Mouse (Mus musculus): Measurements from ENCODE around the gene C87436. TPM values are rescaled to one million over a fixed set of nuclear protein-coding genes. Genes with fewer than 3 reads are reported as not detected.

Gene C87436
- total and polyA plus RNA-seq, 3 experiments: 5.2 to 8.7 (median 8.1) TPM

GRCm38 (mm10) chr6:86393187-86393586, 45.0 kb upstream of the C87436 start:
- dilution Hi-C loops (cut with MboI; ENCODE audit: extremely low pct_ligation_motif_present, extremely low pct_unique_long_range_greater_than_20kb, low sequenced_read_pairs) (no loop called here), in situ Hi-C loops (cut with MboI; ENCODE audit: low pct_ligation_motif_present, low pct_unique_long_range_greater_than_20kb, low sequenced_read_pairs) (no loop called here)
- Histone ChIP-seq H3K4me1 (ENCODE audit: control insufficient read depth in 1 of 2, insufficient read depth in 2 of 2) (peaks cover 3 to 18% of the 10 kb centered on the region in 2 experiments; a peak in 3 of 4 replicates), H3K4me3 (replicated peaks in 1 of 3; ENCODE audit: low read depth in 2 of 3, low read length in 2 of 3, poor library complexity in 1 of 3) (no peak overlapping the region), H3K79me2 (replicated peaks; ENCODE audit: control insufficient read depth, extremely low read depth, insufficient read depth, poor library complexity, severe bottlenecking) (no peaks in the 10 kb centered on the region; the same call in 1 of the 2 replicates), H3K4me2 (ENCODE audit: insufficient read depth, low read depth, poor library complexity, severe bottlenecking) (no peak overlapping the region), H3K9ac (ENCODE audit: insufficient read depth, low read depth) (no peak overlapping the region), H3K9me3 (replicated peaks; ENCODE audit: low read length) (no peaks in the 10 kb centered on the region), H3K36me3 (replicated peaks in 1 of 2; ENCODE audit: control insufficient read depth in 1 of 2, insufficient read depth in 1 of 2, low read length in 1 of 2) (peaks cover 37 to 52% of the 10 kb centered on the region in 2 experiments), H3K27ac (ENCODE audit: insufficient read depth, low read depth) (no peak overlapping the region), H3K27me3 (replicated peaks) (no peaks in the 10 kb centered on the region)
- no peak for TF ChIP-seq GABPA (IDR thresholded peaks at IDR 0.05; ENCODE audit: insufficient replicate concordance, low read depth, low read length)
- TF ChIP-seq CTCF (conservative IDR thresholded peaks at IDR 0.05 in 1 of 2, IDR thresholded peaks at IDR 0.05 in 1 of 2; ENCODE audit: low read depth in 2 of 2, low read length in 2 of 2): peak in 1 of 2 experiments; percentile 31; a peak in 2 of 4 replicates
- DNase-seq (ENCODE audit: extremely low read depth): no peak

- Histone ChIP-seq H3K4me2 (ENCODE audit: insufficient read depth, low read depth, poor library complexity, severe bottlenecking) (no peak overlapping the region), H3K36me3 (replicated peaks in 1 of 2; ENCODE audit: control insufficient read depth in 1 of 2, insufficient read depth in 1 of 2, low read length in 1 of 2) (peaks cover 28 to 42% of the 10 kb centered on the region in 2 experiments), H3K9me3 (replicated peaks; ENCODE audit: low read length) (no peaks in the 10 kb centered on the region), H3K9ac (ENCODE audit: insufficient read depth, low read depth) (no peak overlapping the region), H3K27ac (ENCODE audit: insufficient read depth, low read depth) (no peak overlapping the region), H3K27me3 (replicated peaks) (peaks cover 3% of the 10 kb centered on the region), H3K4me1 (ENCODE audit: control insufficient read depth in 1 of 2, insufficient read depth in 2 of 2) (peaks cover 3 to 18% of the 10 kb centered on the region in 2 experiments; a peak in 3 of 4 replicates), H3K79me2 (replicated peaks; ENCODE audit: control insufficient read depth, extremely low read depth, insufficient read depth, poor library complexity, severe bottlenecking) (no peaks in the 10 kb centered on the region; the same call in 1 of the 2 replicates), H3K4me3 (replicated peaks in 1 of 3; ENCODE audit: low read depth in 2 of 3, low read length in 2 of 3, poor library complexity in 1 of 3) (no peak overlapping the region)
- TF ChIP-seq BHLHE40 (IDR thresholded peaks at IDR 0.05; ENCODE audit: low read depth, low read length) (no peak), ZKSCAN1 (IDR thresholded peaks at IDR 0.05; ENCODE audit: borderline replicate concordance, low read depth, low read length) (no peak)
- dilution Hi-C loops (cut with MboI; ENCODE audit: extremely low pct_ligation_motif_present, extremely low pct_unique_long_range_greater_than_20kb, low sequenced_read_pairs): no loop called here
- DNase-seq (ENCODE audit: extremely low read depth): no peak
- in situ Hi-C loops (cut with MboI; ENCODE audit: low pct_ligation_motif_present, low pct_unique_long_range_greater_than_20kb, low sequenced_read_pairs): no loop called here
Measured at GRCm38 (mm10) chr6:86394078-86394720, 44.0 kb upstream of the C87436 start.

- Histone ChIP-seq H3K27me3 (replicated peaks) (peaks cover 7% of the 10 kb centered on the region), H3K4me3 (replicated peaks in 1 of 3; ENCODE audit: low read depth in 2 of 3, low read length in 2 of 3, poor library complexity in 1 of 3) (no peak overlapping the region), H3K9me3 (replicated peaks; ENCODE audit: low read length) (no peaks in the 10 kb centered on the region), H3K36me3 (replicated peaks in 1 of 2; ENCODE audit: control insufficient read depth in 1 of 2, insufficient read depth in 1 of 2, low read length in 1 of 2) (peaks cover 26 to 38% of the 10 kb centered on the region in 2 experiments), H3K27ac (ENCODE audit: insufficient read depth, low read depth) (no peak overlapping the region), H3K4me2 (ENCODE audit: insufficient read depth, low read depth, poor library complexity, severe bottlenecking) (no peak overlapping the region), H3K79me2 (replicated peaks; ENCODE audit: control insufficient read depth, extremely low read depth, insufficient read depth, poor library complexity, severe bottlenecking) (no peaks in the 10 kb centered on the region; the same call in 1 of the 2 replicates), H3K4me1 (ENCODE audit: control insufficient read depth in 1 of 2, insufficient read depth in 2 of 2) (peaks cover 3 to 18% of the 10 kb centered on the region in 2 experiments; a peak in 3 of 4 replicates), H3K9ac (ENCODE audit: insufficient read depth, low read depth) (no peak overlapping the region)
- DNase-seq (ENCODE audit: extremely low read depth): no peak
- TF ChIP-seq POLR2A (IDR thresholded peaks at IDR 0.05; ENCODE audit: low read depth, low read length) (no peak), GABPA (IDR thresholded peaks at IDR 0.05; ENCODE audit: insufficient replicate concordance, low read depth, low read length) (no peak), CTCF (conservative IDR thresholded peaks at IDR 0.05 in 1 of 2, IDR thresholded peaks at IDR 0.05 in 1 of 2; ENCODE audit: low read depth in 2 of 2, low read length in 2 of 2) (no peak), IRF4 (IDR thresholded peaks at IDR 0.05; ENCODE audit: low read depth, low read length) (no peak), UBTF (IDR thresholded peaks at IDR 0.05; ENCODE audit: low read depth, low read length) (no peak), MYC (IDR thresholded peaks at IDR 0.05; ENCODE audit: low read depth, low read length) (no peak), NRF1 (IDR thresholded peaks at IDR 0.05; ENCODE audit: low read depth, low read length) (no peak), USF1 (IDR thresholded peaks at IDR 0.05; ENCODE audit: low read depth, low read length) (no peak), MAZ (IDR thresholded peaks at IDR 0.05; ENCODE audit: low read depth, low read length) (no peak)
- dilution Hi-C loops (cut with MboI; ENCODE audit: extremely low pct_ligation_motif_present, extremely low pct_unique_long_range_greater_than_20kb, low sequenced_read_pairs) (no loop called here), in situ Hi-C loops (cut with MboI; ENCODE audit: low pct_ligation_motif_present, low pct_unique_long_range_greater_than_20kb, low sequenced_read_pairs) (no loop called here)
Measured at GRCm38 (mm10) chr6:86395021-86395420, 43.2 kb upstream of the C87436 start.
